Mouse (Mus musculus) ovary, postnatal 10 days (tissue): ENCODE data around the gene Gm45785.

ENCODE experiments used
- DNase-seq: peaks from one replicate; pipeline ENCODE4 v3.0.0; 2022; ENCODE audit warnings: low spot score

Gene Gm45785

DNA sequence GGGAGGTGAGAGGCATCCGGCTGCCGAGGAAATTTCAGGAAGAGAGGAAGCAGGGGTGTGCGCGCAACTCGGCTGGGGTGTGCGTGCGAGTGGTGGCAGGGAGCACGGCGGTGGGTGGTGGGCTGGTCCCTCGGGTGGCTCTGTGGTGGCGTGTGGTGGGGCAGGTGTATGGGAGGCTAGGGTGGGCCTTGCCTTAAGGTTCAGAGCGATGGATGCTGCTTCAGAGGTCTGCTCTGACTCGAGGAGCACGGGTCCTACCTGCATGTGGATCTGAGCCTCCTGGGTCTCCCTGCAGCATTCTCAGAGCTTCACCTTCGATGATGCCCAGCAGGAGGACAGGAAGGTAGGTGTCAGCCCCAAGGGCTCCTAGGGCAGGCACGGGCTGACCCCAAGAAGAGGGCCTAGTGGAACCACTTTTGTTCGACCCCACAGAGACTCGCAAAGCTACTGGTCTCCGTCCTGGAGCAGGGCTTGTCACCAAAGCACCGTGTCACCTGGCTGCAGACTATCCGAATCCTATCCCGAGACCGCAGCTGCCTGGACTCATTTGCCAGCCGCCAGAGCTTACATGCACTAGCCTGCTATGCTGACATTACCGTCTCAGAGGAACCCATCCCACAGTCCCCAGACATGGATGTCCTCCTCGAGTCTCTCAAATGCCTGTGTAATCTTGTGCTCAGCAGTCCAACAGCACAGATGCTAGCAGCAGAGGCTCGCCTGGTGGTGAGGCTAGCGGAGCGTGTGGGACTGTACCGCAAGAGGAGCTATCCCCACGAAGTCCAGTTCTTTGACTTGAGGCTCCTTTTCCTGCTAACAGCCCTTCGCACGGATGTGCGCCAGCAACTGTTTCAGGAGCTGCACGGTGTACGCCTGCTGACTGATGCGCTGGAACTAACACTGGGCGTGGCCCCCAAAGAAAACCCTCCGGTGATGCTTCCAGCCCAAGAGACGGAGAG is 1.7 kb upstream of the Gm45785 start, which contains the start of gene Bet1l:
Bet1l (minus strand) TSS at position 28 of the 956 bp plus-strand sequence.
- no peak for DNase-seq

DNA sequence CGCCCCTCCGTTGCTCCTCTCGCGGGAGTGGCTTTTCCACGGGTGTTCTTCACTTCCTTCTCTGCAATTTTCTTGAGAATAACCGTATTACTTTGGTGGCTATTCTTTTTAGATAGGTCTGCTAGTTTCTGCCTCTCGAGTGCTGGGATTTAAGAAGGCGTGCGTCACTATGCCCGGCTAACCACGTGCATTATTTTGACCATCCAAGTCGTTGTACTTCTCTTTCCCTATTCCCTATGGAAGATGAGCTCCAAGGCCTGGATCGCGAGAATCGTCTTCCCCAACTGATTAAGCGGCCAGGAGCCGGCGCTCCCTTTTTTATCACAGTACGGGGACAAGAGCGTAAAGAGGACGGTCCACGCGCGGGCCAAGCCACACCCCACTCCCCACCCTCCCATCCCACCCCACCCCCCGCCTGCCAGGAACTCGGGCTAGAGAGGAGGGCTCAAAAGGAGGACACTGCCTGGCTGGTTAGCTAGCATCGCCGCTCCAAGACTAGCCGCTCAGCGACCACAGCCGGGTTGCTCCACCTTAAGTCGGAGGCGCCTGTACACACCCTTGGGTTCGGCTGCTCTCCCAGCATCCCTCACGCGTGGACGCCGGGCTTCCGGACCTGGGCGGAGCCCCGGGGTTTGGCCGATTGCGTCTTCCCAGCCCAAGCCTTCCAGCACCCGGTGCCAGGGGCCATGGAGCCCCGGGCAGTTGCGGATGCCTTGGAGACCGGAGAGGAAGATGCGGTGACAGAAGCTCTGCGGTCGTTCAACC is 836 bp upstream of the Gm45785 start, which contains the start of gene Ric8a:
Ric8a (plus strand) TSS at position 173 of the 765 bp plus-strand sequence.
- peak; percentile 82 for DNase-seq

DNA sequence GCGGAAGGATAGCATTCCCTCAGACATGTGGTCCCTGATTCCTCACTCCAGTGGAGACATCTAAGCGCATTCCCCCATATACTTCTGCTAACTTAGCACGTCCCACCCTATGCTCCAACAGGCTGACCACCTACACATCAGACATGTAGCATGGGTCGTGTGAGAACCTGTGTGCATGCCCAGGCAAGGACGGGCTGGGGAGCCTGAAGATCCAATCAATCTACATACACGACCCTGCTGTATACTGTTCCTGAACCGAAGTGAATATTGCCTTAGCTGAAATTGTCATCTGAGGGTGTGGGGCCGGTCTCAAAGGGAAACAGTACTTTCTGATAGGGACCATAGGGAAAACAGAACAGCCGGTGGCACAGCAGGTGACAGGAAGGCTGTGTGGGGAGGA is 950 bp downstream of the Gm45785 start:
- DNase-seq, result no peak

DNA sequence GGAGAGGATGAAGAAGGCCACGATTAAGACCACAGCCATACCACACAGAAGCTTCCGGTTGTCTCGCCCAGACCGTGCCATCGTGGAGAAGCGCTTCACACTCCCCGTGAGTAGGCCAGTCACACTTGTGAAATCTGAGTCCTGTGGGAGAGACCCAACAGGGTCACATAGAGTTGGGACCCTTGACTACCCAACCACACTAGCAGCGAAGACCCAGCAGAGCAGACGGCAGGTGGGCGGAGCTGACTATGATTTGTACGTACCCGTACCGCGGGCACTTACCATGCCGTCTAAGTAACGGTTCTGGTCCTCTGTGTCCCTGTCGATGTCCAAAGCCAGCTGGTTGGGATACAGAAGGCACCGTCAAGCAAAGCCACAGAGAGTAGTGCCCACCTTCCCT is 1.6 kb downstream of the Gm45785 start:
- no peak for DNase-seq

DNA sequence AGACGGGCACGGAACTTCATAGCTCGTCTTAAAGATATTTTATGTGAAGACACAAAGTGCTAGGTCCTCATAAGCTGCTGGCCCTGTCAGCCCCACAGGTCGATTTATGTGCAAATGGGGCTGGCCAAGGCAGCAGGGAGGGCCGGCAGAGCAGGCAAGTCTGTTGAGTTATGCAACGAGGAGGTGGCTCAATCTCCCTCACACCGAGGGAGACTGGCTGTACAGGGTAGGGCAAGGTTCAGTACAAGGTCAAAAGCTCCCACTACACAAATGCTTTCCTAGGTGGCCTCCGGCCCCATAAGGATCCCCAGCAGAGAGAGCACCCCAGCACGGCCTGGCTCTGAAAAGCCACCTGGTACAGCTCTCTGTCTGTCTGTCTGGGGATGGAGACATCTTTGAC is 2.7 kb downstream of the Gm45785 start:
- DNase-seq, result no peak

DNA sequence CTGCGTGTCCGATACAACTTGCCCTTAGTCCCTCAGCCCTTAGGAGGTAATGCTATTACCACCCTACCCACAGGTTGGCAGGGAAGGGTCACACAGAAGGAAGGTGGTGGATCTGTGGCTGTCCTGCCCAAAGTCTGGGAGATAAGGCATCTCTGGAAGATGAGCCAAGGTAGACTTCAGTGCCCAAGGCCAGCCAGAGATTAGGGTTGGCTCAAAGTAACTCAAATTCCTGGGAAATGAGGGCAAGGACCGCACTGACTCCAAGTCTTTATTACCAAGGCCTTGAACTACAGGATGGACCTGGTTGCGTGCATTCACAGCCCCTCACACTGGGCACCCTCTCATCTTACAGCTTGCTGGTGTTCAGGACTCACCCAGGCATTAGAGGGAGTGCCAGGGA is 4.2 kb downstream of the Gm45785 start:
- DNase-seq, result no peak

DNA sequence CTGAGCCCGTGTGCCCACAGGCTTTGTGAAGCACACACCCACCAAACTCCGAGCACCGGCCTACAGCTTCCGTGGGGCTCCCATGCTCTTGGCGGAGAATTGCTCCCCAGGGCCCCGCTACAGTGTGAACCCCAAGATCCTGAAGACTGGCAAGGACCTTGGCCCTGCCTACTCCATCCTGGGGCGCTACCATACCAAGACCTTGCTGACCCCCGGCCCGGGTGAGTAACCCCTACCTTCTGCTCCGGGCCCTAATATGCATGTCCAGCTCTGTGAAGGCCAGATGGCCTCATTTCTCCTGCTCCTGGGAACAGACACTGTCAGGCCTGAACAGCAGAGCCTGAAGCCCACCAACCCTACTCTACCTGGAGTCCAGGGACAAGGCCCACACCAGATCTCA is 7.5 kb downstream of the Gm45785 start:
- no peak for DNase-seq

DNA sequence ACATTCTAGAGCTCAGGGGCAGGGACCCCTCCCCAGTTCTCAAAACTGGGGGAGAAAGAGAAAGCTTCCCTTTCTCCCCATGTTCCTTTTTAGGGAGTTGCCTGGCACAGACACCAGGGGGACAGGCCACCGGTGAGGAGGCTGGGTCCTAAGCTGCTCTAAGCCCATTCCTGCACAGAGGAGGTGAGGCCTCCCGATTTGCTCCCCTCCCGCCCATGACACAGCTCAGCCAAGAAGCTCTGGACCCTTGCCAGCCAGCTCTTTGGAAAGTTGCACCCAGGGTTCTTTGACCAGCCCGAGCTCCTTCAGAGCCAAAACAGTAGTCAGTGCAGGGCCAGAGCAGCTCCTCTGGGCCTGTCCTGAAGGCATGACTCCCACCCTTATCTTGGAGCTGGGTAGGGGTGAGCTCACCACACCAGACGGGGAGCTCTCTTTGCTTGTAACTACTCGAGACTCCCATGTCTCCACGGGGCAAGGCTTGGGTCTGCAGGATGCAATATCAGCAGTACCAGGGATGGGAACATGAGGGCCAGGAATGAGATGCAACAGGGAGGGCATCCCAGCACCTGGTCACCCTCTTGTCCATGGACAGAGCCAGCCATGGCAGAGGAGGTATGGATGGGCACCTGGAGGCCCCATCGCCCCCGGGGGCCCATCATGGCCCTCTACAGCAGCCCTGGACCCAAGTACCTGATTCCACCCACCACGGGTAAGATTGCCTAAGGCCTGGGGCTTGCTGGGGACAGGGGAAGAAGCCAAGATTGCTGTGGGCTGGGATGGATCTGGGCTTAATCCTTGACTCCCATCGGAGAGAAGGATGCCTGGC is 8.2 kb downstream of the Gm45785 start, which contains the start of gene Odf3:
Odf3 (plus strand) TSS at position 51 of the 826 bp plus-strand sequence.
- DNase-seq, result no peak

DNA sequence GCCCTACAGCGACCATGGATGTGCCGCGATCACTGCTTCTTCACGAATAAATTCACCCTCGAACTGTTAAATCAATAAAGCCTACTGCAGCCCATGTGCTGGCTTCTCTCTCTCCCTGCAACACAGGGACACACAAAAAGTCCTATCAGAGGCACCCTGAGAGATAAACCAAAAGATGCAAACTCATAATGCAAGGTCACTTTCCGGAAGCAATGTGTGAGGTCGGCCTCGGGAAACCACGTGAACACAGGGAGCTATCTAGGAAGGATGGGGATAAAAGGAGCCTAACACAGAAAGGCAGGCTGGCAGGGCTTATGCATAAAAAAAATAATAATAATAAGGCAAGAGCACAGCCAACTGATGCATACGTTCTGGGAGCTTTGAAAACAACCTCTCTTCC is 9.5 kb downstream of the Gm45785 start:
- DNase-seq, result no peak

DNA sequence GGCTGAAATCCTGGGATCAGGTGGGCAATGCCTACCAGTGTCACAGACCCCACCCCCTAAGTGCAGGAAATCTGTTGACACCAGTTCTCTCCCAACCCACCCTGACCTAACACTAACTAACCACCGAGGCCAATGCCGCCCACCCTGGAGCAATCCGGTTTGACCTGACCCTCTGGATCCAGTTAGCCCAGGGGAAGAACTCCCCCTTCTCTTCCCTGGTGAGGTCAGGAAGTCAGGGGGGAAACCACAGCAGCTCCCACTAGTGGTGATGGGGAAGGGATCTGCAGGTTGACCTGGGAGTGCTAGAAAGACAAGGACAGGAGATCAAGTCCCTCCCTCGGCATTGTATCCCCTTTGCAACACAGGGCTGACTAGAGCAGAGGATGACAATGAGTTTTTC is 10.4 kb downstream of the Gm45785 start:
- no peak for DNase-seq

DNA sequence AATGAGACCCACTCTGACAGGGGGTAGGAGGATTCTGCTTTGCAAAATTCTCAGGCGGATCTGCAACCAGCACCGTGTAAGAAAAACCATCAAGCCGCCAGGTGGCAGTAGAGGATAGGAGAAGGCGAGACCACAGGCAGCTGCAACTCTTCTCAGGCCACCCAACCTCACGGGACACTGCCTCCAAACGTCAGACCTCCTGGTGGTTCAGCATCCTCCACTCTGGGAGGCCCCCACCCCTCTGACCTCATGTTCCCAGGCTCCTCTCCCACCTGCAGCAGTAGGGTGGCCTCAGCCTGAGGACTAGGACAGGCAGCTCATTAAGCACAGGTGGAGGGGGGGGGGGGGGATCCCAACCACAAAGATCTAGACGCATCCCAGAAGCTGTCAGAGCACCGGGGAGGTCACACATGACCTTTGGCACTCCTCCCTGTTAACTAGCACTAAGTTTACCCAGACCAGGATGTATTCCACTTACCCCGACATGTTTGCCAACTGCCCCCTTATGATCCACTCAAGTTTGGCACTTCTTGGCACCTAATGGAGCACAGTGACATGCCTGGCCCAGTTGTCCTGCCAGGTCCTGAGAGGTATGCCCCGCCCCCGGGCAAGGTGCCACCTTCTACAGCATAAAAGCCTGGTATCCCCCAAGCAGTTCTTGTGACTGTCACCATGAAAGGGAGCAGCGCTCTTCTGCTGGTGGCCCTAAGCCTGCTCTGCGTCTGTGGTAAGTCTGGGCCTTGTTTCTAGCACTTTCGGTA is 11.0 kb downstream of the Gm45785 start, which contains the start of gene Scgb1c1:
Scgb1c1 (plus strand) TSS at position 643 of the 761 bp plus-strand sequence.
- peak; percentile 89 for DNase-seq

DNA sequence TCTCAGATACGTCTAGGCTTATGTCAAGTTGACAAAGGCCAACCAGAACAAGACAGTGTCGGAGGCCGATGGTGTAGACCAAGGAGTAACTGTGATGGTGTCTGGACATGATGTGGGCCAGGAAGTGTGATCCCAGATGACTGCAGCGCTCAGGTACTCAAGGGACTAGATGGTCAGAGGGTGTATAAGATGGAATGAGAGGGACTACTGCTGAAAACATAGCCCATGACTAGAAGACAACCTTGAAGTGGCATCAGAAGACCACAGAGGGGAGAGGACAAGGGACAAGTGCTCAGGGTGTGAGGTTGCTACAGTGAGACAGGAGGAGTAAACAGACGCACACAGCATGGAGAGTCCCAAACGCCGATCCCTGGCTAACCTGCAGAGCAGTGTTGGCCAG is 12.3 kb downstream of the Gm45785 start:
- DNase-seq, result no peak

DNA sequence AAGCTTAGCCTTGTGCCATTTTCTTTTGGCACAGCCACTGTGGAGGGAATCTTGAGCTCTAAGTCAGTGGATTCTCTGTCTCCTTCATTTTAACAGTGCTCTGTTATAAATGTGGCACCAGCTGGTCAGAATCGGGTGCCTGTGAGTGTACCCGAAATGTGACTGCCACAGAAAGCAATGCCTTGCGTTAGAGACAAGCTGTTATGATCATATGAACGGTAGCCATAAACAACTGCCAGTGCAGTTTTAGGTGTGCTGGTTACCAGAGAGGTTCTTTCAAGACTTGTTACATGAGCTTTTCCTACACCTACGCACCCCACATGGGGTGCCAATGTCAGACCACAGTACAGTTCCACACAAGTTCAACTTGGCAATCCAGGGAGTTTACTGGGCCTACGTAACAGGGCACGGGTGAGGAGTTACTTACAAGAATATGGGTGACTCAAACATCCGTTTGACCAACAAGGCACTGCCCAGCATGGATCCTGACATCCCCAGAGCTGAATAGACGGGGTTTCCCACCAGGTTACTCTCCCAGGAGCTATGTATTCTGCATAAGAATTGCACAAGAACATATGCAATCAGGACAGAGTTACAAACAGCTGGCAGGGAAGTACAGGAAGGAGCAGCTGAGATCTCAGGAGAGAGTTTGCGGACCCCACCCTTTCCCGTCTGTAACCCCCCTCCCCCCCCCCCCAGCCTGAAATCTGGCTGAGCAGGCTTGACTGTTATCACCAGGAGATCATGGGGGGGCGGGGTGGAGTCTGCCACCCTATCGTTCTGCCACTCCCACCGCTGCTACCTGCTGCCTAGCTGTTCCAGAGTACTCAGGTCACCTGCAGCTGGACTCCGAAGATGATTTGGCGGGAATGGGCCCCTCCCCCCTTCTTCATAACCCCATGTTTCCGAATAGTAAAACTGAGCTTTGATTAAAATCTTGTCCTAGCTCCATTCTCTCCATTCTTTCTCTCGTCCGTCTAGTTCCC is 15.1 kb downstream of the Gm45785 start:
- no peak for DNase-seq

DNA sequence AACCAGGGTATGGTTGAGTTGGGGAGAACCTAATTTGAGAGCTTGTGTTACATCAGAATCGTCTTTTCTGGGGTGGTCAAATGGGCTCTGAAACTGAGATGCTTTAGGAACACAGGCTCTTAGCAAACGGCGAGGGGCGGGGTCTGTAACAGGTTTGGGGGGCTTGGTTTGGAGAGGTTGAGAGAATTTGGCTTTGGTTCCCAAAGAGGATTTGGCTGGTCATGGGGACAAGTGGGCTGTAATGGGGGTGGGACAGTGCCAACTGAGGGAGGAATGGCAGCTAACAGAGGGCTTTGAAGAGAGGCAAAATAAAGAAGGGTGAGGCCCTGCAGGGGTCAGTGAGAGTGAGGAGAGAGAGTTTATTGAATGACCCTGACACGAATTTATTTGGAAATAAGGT is 16.6 kb downstream of the Gm45785 start:
- DNase-seq, result no peak

DNA sequence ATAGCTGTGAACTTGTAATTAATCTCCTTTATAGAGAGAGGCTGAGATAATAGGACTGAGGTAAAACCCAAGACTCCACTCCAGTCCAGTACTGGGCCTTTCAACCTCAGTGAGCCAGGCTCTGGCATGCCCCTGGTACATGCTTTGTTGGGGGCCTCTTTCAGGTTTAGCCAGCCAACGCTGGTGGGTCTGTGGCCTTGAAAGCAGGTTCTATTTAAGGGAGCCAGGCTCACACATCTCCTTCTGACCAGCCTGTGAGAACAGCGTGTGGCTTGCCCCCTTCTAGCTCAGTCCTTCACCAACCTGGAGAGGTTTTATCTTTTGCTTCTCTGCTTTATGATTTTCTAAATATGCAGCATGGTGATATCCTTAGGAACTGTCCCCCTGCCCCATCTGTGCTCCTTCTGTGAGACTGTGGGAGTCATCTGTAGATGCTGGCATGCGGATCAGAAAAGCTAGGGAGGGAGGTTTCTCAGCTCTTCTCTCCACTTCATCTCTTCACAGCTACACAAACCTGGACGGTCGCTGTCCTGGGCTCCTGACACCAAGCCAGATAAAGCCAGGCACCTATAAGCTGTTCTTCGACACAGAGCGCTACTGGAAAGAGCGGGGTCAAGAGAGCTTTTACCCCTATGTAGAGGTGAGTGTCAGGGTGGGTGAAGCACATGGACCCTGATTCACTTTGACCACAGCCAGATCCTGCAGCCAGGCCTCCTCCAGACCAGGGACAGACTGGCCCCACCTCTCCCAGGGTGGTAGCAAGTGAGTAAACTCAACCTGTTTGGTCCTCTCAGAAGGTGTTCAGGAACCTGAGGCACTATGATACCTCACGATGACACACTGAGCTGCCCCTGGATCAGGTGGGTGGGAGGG is 19.7 kb downstream of the Gm45785 start:
- no peak for DNase-seq

DNA sequence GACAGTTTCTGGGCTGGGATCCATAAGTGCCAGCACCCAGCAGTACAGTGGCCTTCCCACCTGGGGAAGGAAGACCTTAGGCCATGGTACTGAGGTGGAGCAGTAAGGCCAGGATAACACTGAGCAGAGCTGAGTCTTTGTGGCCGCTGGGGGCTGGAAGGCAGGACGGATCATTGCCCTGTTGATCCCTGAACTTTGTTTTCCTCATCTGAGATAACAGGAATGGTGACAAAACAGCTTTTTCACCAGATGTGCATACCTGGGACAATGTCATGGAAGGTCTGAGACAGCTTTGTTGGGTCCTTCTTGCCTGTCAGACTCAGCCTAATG is 20.4 kb downstream of the Gm45785 start:
- no peak for DNase-seq

DNA sequence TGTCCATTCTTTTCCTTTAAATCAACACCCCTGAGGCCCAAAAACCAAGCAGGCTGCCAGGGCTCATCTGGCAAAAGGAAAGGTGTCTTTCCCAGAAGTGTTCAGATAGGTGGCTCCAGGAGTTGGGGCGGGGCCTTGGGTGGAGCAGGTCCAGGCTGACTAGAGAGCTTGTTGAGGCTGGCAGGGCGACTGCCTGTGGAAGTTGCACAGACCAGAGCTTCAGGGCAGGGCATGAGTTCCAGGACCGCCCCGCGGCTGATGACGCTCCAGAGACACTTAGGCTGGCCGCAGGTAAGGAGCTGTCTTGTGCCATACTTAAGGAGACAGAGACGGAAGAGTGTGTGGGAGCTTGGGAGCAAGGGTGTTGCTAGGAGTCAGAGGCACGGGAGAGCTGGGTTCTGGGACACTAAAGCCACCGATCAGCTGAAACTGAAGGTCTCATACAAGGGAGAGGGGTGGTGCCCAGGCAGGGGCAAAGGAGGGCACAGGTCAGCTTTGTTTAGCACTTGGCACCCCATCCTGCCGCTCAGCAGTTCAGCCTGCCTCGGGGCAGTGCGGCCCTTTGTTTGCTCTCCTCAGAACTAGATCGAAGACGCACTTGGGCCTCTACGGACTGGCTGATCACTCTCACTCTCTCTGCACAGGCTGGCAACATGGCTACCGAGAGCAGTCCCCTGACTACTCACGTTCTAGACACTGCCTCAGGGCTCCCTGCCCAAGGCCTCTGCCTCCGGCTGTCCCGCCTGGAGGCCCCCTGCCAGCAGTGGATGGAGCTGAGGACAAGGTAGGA is 21.0 kb downstream of the Gm45785 start, which contains the start of gene Urah:
Urah (plus strand) TSS at position 51 of the 790 bp plus-strand sequence.
- DNase-seq, result no peak

DNA sequence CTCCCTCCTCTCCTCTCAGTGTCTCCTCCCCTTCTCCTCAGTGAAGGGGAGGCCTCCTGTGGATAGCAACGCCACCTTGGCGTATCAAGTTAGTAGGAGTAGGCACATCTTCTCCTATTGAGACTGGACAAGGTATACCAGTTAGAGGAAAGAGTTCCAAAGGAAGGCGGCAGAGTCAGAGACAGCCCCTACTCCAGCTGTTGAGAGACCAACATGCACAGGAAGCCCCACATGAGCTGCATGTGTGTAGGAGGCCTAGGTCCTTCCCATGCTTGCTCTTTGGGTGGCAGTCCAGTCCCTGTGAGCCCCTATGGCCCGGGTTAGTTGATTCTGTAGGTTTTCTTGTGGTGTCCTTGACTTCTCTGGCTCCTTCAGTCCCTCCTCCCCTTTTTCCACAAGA is 22.8 kb downstream of the Gm45785 start:
- no peak for DNase-seq
